Mouse (Mus musculus): ENCODE results near the gene Aco2.
"Not testable (repeated sequence)": the region's sequence is repeated elsewhere in the genome, so short reads cannot be mapped to it uniquely, and the experiment has no call there.

The Aco2 gene

DNA sequence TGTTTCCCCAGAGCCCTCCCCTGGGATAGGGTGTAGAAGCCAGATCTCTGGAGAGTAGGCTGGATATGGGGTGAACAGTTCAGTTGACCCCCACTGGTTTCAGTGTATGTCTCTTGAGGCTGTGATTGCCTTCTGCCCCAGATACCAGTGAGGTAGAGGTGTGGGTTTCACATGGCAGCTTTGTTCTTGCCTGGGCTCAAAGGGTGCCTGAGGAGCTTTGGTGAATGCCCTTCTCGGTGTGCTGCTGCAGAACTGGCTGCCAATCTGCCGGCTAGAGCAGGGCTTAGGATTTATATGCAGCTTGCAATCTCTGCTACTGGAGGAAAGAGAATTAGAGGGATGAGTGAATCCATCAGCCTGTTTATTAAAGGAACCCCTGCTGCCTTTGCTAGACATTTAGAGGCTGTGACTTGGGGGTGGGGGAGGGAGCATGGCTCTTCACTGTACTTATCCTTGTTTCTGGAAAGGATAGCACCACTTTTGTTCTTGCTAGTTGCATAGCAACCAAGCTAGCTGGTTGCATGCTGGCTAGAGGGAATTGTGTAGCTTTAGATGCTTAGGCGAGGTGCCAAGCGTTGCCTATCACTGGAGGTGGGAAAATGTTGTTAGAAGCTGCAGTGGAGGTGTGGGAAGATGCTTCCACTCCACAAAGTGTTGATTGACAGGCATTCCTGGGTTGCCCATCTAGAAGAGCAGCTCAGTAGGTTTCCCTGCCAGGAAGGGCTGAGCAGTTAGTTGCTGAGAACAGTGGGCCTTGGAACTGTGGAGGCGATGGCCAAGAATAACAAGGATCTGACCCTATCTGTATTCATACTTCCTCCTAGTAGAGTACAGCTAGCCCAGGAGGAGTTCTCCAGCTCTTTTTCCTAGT, 7.7 kb downstream of the Aco2 start:
- no peak for DNase-seq

DNA sequence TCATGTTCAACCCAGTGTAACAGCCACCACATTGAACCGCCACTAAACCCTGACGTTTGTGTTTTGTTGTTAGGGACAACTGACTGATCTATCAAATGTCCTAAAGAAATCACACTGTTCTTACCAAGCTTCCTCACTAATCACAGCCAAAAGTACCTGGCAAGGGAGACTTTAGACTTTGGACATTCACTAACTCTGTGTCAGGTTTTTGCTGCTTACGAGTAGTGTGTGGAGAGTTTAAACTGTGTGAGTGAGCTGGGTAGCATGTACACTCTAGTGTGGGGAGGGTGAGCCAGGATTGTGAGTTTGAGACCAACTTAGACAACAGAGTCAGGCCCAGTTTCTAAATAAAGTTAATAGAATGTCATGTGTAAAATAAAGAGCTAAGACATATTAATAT, 10.2 kb downstream of the Aco2 start:
- DNase-seq, result no peak

DNA sequence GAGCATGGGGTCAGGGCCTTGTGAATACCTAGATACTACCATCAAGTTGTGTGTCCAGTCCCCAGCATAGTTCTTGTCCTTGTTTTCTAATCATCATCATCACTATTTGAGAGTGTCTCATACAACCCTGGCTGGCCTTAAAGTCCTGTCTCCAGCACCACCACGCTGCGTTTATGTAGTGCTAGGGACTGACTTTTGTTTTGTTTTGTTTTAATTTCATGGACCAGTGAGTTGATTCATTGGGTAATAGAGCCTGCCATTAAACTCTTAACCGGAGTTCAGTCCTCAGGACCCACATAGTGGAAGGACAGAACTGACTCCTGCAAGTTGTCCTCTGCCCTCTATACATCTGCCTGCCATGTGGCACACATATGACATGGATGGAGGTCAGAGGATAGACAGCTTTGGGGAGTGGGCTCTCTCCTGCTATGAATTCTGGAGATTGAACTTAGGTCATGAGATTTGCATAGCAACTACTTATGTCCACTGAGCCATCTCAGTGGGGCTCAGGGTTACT, 13.4 kb downstream of the Aco2 start:
- no peak for DNase-seq

DNA sequence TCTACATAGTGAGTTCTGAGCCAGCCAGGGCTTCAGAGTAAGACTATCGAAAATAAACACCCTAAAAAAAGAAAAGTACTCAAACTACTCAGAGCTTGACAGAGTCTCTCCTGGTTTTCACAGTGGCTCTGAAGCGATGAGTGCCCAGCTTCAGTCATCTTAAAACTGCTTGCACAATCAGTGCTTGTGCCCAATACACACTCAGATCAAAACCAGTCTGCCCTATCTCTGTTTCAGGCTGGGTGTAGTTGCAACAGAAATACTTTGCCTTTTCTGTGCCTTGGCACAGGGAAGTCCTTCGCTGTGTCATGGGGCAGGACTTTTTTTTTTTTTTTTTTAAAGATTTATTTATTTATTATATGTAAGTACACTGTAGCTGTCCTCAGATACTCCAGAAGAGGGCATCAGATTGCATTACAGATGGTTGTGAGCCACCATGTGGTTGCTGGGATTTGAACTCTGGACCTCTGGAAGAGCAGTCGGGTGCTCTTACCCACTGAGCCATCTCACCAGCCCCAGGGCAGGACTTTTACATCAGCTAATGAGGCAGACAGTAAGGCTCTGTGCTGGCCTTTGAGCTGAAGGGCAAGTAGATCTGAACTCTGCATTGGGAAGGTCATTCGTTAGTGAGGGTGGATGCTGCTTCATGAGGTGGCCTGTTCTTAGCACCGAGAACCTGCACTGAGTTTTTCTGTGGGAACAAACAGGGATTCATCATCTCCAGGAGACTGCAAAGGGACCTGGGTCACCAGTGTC, 14.9 kb downstream of the Aco2 start:
- DNase-seq, result no peak

DNA sequence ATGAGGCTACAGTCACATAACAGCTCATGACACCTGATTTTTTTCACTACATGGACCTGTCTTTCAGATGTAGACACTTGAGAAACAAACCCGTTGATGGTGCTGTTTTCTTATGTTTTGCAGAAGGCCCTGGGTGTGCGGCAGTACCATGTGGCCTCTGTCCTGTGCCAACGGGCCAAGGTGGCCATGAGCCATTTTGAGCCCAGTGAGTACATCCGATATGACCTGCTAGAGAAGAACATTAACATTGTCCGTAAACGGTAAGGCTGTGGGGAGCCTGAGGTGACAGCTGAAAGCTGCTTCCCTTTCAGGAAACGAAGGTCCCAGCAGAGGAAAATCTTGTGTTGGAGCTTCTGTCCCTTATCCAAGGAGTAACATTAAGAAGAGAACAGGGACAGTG, 17.1 kb downstream of the Aco2 start:
- no peak for DNase-seq

DNA sequence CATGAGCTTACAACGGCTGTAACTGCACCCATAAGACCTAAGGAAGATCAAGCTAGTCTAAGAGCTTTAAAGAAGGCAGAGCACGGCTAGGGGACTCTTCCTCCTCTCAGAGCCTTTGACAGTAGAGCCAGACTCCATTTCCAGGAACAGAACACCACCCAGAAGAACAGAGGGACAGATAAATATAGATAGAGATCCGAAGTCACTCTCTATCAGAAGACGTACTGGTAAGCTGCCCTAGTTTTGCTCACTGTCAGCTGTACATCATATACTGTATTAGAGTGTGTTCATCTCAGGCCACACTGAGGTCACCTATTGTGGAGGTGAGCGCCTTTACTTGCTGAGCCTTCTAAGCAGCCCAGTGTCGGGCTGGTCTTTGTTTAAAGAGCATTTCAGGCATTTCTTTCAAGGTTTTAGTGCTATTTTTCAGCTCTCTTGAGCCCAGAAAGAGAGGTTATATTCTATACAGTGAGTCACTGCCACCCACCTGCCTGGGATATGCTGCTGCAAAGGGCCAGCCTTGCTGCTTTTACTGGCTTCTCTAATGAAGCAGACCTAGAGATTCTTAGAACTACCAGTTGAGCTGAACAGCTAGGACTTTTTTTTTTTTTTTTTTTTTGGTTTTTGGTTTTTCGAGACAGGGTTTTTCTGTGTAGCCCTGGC, 19.2 kb downstream of the Aco2 start:
- no peak for DNase-seq

DNA sequence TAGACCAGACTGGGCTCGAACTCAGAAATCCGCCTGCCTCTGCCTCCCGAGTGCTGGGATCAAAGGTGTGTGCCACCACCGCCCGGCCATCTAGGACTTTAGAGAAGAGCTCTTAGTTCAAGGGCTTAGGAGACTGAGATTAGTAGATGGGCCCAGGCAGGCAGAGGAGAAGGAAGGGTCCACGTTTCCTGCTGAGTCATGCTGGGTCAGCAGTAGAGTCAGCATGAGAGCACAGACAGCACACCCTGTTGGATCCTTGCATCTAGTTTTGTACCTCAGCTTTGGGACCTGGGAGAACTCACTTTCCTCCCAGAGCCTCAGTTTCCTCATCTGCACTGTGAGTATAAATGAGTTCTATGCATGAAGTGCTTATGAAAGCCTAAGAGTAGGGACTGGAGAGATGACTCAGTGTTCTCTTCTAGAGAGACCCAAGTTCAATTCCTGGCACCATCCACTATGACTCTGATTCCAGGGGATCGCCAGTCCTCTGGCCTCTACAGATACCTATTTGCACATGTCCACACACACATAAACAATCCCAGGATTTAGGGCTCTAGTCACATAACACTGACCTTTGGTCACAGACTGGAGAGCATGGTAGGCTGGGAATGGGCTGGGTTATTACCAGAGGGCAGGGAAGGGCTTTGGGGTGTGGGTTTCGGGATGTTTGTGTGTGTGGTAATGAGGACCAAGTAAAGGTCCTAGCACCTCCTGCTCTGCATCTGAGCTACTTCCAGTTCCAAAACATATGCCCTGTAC, 19.9 kb downstream of the Aco2 start:
- DNase-seq, result no peak

DNA sequence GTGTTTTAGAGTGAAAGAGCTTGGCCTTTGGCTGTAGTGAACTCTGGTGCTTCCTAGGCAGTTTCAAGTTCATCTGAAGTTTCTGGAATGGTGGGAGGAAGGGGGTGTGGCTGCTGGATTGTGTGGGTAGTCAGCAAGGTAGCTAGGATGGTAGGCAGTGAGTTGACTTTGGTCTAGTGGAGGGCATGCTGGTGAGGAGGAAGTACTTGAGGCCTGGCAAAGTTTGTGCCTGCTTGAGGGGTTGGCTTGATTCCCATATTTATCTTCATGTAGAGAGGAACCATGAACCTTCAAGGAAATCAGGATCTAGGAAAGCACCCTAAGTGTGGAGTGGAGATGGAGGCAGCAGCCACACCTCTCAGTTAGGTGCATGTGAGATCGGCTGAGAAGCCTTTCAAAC, 21.9 kb downstream of the Aco2 start:
- DNase-seq, result no peak

DNA sequence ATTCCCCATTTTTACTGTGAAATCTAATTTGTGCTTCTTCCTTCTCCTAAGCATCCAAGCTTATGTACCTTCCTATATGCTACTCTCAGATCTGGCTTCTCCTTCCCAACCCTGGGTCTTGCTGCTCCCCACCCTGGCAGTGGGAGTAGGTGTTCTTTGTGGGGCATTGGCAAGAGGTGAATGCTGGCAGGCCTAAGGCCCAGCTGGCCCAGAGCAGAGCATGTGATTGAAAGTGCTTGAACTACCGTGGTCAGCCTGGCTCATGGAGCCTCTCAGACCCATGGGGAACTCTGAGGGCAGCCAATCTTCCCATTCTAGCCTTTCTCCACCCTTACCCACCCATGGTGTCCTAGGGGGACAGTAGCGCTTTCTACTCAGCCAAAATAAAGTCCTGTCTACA, 24.3 kb downstream of the Aco2 start:
- no peak for DNase-seq

DNA sequence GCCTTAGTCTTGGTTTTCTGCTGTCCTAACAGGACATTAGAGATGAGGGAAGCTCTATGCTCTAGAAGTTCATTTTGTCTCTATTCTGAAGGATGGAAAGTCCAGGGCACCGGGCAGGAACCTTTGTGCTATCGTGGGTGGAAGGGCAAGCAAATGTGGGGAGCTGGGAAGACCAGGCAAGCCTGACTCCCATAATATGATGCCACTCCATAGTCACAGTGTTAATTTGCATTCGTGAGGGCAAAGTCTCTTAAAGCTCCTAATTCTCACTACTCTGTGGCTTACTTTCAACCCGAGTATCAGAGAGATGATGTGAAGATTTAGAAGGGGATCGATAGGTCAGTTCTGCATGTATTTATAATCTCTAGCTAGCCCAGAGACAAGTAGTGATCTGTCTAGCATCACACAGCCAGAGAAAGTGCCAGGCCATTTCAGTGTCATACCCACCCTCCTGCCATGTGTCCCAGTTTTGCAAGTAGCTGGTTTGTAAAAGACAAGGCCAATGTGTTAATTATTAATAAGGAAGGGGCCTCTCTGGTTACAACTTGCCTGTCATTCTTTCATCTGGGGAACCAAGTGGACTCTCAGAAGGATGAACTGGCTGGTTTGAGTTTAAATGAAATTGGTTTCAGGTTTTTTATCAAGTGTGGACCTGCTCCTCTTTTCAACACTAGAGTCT, 25.6 kb downstream of the Aco2 start:
- DNase-seq, result no peak

DNA sequence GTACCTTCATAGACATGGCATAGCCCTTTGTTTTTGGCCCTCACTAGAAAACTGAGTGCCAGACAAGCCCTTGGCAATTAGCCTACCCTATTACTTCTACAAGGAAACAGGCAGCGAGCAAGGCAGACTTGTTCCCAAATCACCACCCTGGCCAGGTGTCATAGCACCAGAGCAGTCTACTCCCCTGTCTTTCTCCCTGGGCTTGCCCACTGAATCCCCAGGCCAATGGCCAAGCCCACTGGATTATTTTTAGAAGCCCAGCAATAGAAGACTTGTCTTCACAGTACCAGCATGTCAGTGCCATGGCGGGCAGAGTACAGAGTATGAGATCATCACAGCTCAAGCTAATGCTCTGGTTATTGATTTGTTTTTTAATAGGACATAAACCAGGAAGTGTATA, 26.6 kb downstream of the Aco2 start:
- DNase-seq, result no peak

DNA sequence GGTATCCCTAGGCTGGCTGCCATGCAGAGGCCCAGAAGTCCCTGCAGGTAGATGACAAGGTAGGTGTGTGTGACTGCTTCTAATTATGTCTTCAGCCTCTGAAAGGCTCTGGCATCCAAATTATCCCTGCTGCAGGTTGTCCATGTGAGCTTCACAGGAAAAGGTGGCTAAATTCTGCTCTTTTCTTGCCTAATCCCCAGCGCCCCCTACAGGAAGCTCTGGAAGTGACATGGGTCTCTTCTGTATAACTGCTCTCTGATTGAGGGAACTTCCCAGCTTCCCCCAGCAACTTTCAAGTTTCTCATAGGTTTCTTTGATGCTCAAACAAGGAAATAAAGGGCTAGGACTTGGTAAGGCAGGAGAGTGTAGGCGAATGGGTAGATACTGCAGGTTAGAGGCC, 32.8 kb downstream of the Aco2 start:
- peak; percentile 79 for DNase-seq

DNA sequence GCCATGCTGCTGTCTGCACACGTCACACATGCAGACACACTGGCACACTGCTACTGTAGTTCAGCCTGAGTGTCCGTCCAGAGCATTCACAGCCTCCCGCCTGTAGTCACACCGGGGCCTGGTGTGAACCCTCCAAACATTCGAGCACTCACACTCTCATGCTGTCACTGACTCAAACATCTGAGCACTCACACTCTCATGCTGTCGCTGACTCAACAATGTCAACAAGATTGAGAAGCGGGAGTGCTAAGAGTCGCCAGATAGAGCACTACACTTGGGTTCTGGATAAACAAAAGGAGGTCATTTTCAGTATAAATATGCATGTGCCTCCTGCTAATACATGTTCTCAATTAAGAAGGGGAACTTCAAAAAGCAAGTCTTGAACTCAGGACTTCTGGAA, 35.8 kb downstream of the Aco2 start:
- no peak for DNase-seq

DNA sequence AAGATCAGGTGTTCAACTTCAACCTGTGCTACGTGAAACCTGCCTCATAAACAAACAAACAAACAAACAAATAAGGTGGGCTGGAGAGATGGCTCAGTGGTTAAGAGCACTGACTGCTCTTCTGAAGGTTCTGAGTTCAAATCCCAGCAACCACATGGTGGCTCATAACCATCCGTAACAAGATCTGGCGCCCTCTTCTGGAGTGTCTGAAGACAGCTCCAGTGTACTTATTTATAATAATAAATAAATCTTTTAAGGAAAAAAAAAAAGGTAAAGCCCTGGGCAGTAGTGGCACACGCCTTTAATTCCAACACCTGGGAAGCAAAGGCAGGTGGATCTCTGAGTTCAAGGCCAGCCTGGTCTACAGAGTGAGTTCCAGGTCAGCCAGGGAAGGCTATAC, 36.7 kb downstream of the Aco2 start:
- DNase-seq, result not testable (repeated sequence)

DNA sequence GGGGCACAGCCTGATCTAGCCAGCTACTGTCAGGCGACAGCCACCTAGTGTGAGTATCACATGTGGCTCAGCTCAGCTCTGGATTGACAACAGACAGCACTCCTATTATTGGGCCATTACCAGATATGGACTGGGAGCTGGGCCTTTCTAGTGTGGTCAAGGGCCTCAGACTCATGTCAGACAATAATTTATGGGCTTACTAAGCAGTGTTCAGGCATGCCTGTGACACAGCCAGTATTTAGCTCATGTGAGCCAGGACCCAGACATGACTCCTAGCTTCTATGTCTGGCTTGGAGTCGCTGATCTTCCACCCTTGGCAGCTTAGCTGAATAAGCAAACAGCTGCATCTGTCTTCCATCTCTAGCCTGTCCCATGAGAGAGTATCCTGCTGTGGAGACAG, 40.4 kb downstream of the Aco2 start:
- DNase-seq, result no peak

DNA sequence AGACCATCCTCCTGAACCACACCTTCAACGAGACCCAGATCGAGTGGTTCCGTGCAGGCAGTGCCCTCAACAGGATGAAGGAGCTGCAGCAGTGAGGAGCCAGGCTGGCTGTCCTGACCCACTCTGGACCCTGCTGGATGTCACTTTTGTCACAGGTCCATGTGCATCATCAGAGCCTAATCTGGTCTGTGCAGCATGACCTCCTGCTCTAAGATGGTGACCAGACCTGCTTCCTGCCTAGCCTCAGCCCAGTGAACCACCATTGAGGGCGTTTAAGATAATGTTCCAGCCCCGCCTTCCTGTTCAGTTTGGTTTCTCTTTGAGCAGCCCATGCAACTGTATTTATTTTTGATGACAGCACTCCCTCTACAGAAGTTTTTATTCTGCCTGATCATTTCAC, 42.6 kb downstream of the Aco2 start:
- no peak for DNase-seq

DNA sequence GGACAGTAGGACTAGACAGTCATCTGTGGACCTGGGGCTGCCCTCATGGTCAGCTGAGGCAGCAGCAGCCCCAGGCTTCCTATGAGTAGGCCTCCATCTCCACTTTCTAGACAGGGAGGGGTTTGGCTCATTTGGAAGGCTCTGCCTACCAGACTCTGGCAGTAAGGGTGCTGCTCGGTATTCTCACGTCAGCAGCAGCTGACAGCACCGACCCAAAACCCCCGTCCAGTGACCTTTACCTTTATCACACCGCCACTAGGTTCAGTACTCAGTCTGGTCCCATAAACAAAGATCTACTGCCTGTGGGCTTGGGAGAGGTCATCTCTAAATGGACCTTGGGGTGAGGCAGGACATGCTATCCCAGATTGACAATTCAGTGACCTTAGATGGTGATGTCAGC, 43.6 kb downstream of the Aco2 start:
- no peak for DNase-seq

DNA sequence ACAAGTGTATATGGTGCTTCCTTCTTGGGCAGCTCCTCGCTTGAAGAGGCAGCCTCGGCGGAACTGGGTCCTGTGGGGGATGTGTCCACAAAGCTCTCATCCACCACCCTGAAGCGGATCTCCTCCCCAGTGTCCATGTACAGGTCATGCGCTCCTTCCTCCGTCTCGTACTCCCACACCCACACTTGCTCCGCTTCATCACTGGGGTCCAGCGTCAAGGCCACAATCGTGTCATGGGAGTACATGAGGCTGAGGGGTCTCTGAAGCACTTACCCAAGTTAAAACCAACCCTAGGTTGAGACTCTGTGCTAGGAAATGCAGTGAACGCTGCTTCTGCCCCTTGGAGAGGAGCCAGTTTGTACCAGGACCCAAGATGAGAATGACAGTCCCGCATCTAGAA, 45.1 kb downstream of the Aco2 start:
- no peak for DNase-seq

DNA sequence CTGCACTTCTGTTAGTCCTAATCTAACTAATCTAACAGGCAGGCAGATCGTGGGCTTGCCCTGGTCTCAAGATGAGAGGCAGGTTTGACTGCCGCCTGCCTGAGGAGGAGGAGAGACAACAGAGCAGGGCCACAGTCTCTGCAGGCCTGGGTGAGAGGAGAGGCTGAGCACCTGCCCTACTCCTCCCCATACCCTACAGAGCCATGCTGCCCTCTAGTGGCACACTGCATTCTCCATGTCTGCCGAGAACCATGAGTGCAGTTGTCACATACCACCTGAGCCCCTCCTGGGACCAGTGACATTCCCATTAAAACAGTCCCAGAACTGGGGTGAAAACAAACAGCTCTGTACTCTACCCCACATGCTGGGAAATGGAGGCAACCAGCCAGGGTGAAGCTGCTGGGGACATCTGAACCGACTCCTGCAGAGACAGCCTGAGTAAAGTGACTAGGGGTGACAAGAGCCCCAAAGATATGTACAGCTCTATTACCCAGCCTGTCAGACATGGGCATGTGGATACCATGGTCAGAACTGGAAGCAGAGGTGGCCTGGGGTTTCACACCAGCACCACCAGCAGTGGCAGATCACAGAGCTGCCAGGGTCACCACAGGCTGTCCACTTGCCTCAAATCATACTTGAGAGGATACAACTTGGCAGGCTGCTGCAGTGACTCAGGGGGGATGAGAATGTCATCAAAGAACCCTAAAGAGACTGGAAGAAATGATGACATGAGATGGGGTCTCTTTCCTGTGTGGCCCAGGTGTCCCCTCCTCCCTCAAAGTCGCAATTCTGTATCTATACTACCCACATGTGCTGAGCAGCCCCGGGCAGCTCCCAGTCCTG, 45.7 kb downstream of the Aco2 start:
- DNase-seq, result peak; percentile 86

DNA sequence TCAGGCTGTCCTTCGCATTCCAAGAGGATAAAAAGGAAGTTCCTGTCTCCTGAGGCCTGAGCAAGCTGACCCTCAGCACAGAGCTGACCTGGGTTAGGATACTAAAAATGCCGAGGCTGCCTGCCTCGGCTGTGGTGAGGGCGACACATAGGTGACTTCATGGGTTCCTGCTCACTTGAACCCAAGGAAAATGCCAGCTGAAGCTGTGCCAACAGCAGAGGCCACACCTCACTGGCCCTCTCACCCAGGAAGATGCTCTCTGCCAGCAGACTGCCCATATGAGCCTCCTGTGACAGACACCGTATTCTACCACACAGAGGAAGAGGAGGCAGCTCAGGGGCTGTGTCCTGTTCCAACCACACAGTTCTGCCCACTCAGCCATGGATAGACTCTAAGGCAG, 47.0 kb downstream of the Aco2 start:
- no peak for DNase-seq

DNA sequence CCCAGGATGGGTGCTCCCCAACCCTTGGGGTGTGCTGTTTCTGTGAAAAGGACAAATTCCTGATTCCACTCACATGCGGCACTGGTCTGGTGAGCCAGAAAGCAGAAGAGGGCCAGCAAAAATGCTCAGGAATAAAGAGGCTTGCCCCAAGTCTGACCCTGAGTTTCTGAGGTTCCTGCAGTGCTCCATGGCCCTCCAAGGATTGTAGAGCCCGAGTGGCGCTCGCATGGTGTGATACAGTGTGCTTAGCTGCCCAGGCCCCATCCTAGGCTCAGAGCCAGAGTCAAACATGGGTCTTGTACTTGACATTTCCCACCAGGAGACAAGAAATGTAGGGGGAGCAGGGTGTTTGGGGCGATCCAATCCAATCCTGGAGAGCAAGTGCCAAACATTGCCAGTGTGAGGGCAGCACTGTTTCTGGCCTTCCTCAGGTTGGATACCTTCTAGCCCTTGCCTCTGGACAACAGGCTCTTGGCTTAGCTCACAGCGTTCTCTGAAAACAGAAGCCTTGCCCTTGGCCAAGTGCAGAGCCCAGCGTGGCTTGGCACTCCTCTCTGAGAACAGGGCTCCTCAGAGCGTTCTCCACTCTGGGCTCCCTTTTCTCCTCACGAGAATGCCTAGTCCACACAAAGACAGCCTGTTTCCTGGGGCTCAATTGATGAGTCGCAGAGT, 48.6 kb downstream of the Aco2 start:
- no peak for DNase-seq

Measured in thymus, postnatal 14 days (tissue).